Mouse (Mus musculus): ENCODE measurements at regions not wholly inside any gene's neighbourhood (a gene's known extent, or its start where the extent isn't known, plus 50 kb on each side); places are given as distances from the start of the nearest gene placed in this dataset.

GRCm38 (mm10) chr3:37962043-37962810 lies 237.9 kb upstream of the Gm5148 start:
- Histone ChIP-seq H3K4me3 (replicated peaks) (no peak overlapping the region), H3K4me1 (no peaks in the 10 kb centered on the region), H3K9me3 (no peaks in the 10 kb centered on the region), H3K4me2 (no peak overlapping the region), H3K36me3 (replicated peaks) (no peaks in the 10 kb centered on the region), H3K27ac (no peak overlapping the region), H3K27me3 (no peaks in the 10 kb centered on the region), H3K9ac (no peak overlapping the region)
- no peak for ATAC-seq (ENCODE audit: low FRiP score)
- WGBS: 79% methylated on average over 12 of the region's 12 CpGs

GRCm38 (mm10) chr3:37958361-37958978 lies 234.2 kb upstream of the Gm5148 start:
- no peak overlapping the region for H3K4me2 ChIP-seq
- no peaks in the 10 kb centered on the region for H3K36me3 ChIP-seq (replicated peaks)
- H3K4me1 ChIP-seq: no peaks in the 10 kb centered on the region
- WGBS: 66% methylated on average over 6 of the region's 6 CpGs
- H3K27me3 ChIP-seq: no peaks in the 10 kb centered on the region
- H3K9me3 ChIP-seq: no peaks in the 10 kb centered on the region
- no peak overlapping the region for H3K27ac ChIP-seq
- ATAC-seq (ENCODE audit: low FRiP score): no peak
- H3K4me3 ChIP-seq (replicated peaks): no peak overlapping the region
- no peak overlapping the region for H3K9ac ChIP-seq

GRCm38 (mm10) chr3:37956543-37956942 lies 232.3 kb upstream of the Gm5148 start:
- Histone ChIP-seq H3K9me3 (no peaks in the 10 kb centered on the region), H3K4me3 (replicated peaks) (no peak overlapping the region), H3K27ac (no peak overlapping the region), H3K9ac (no peak overlapping the region), H3K27me3 (no peaks in the 10 kb centered on the region), H3K4me1 (no peaks in the 10 kb centered on the region), H3K36me3 (replicated peaks) (no peaks in the 10 kb centered on the region), H3K4me2 (no peak overlapping the region)
- ATAC-seq (ENCODE audit: low FRiP score): no peak
- 92% methylated on average over 6 of the region's 6 CpGs for WGBS

GRCm38 (mm10) chr3:37952891-37953290 lies 228.6 kb upstream of the Gm5148 start:
- ATAC-seq (ENCODE audit: low FRiP score): no peak
- Histone ChIP-seq H3K4me2 (no peak overlapping the region), H3K9me3 (no peaks in the 10 kb centered on the region), H3K9ac (no peak overlapping the region), H3K27ac (no peak overlapping the region), H3K4me3 (replicated peaks) (no peak overlapping the region), H3K4me1 (no peaks in the 10 kb centered on the region), H3K27me3 (no peaks in the 10 kb centered on the region), H3K36me3 (replicated peaks) (no peaks in the 10 kb centered on the region)
- 71% methylated on average over 3 of the region's 3 CpGs for WGBS

GRCm38 (mm10) chr3:37952251-37952650 lies 228.0 kb upstream of the Gm5148 start:
- no peaks in the 10 kb centered on the region for H3K36me3 ChIP-seq (replicated peaks)
- no peak for ATAC-seq (ENCODE audit: low FRiP score)

GRCm38 (mm10) chr3:37943661-37944060 lies 219.4 kb upstream of the Gm5148 start:
- no peaks in the 10 kb centered on the region for H3K9me3 ChIP-seq
- ATAC-seq (ENCODE audit: low FRiP score): no peak
- H3K36me3 ChIP-seq (replicated peaks): no peaks in the 10 kb centered on the region

More at GRCm38 (mm10) chr3:37952251-37952650, 228.0 kb upstream of the Gm5148 start:
- Histone ChIP-seq H3K27ac (no peak overlapping the region), H3K4me3 (replicated peaks) (no peak overlapping the region), H3K4me2 (no peak overlapping the region), H3K4me1 (no peaks in the 10 kb centered on the region), H3K9me3 (no peaks in the 10 kb centered on the region), H3K9ac (no peak overlapping the region), H3K27me3 (no peaks in the 10 kb centered on the region)

GRCm38 (mm10) chr3:37940016-37940415 lies 215.7 kb upstream of the Gm5148 start:
- WGBS: 88% methylated on average over 3 of the region's 3 CpGs
- Histone ChIP-seq H3K4me2 (no peak overlapping the region), H3K9me3 (no peaks in the 10 kb centered on the region), H3K27ac (no peak overlapping the region), H3K9ac (no peak overlapping the region), H3K36me3 (replicated peaks) (no peaks in the 10 kb centered on the region), H3K4me3 (replicated peaks) (no peak overlapping the region), H3K27me3 (no peaks in the 10 kb centered on the region), H3K4me1 (peaks cover 10% of the 10 kb centered on the region; the same call in 1 of the 2 replicates)
- ATAC-seq (ENCODE audit: low FRiP score): no peak

More at GRCm38 (mm10) chr3:37943661-37944060, 219.4 kb upstream of the Gm5148 start:
- no peak overlapping the region for H3K4me3 ChIP-seq (replicated peaks)
- H3K4me1 ChIP-seq: no peaks in the 10 kb centered on the region
- H3K4me2 ChIP-seq: no peak overlapping the region
- no peak overlapping the region for H3K9ac ChIP-seq
- H3K27ac ChIP-seq: no peak overlapping the region
- H3K27me3 ChIP-seq: no peaks in the 10 kb centered on the region

GRCm38 (mm10) chr3:37938870-37939269 lies 214.6 kb upstream of the Gm5148 start:
- no peaks in the 10 kb centered on the region for H3K9me3 ChIP-seq
- no peak overlapping the region for H3K27ac ChIP-seq
- no peak for ATAC-seq (ENCODE audit: low FRiP score)
- H3K36me3 ChIP-seq (replicated peaks): no peaks in the 10 kb centered on the region
- H3K4me2 ChIP-seq: no peak overlapping the region
- no peaks in the 10 kb centered on the region for H3K27me3 ChIP-seq
- 97% methylated on average over 11 of the region's 11 CpGs for WGBS
- H3K9ac ChIP-seq: no peak overlapping the region
- peaks cover 10% of the 10 kb centered on the region; the same call in 1 of the 2 replicates for H3K4me1 ChIP-seq
- no peak overlapping the region for H3K4me3 ChIP-seq (replicated peaks)

- no peak overlapping the region for H3K27ac ChIP-seq
- H3K27me3 ChIP-seq: no peaks in the 10 kb centered on the region
- H3K4me2 ChIP-seq: no peak overlapping the region
- no peak overlapping the region for H3K4me3 ChIP-seq (replicated peaks)
- peaks cover 10% of the 10 kb centered on the region; the same call in 1 of the 2 replicates for H3K4me1 ChIP-seq
- 55% methylated on average over 3 of the region's 3 CpGs for WGBS
- H3K9ac ChIP-seq: no peak overlapping the region
- ATAC-seq (ENCODE audit: low FRiP score): no peak
- H3K9me3 ChIP-seq: no peaks in the 10 kb centered on the region
- H3K36me3 ChIP-seq (replicated peaks): no peaks in the 10 kb centered on the region
Measured at GRCm38 (mm10) chr3:37938284-37938596, 213.9 kb upstream of the Gm5148 start.

- Histone ChIP-seq H3K4me2 (no peak overlapping the region), H3K9me3 (no peaks in the 10 kb centered on the region), H3K27me3 (no peaks in the 10 kb centered on the region), H3K36me3 (replicated peaks) (no peaks in the 10 kb centered on the region), H3K4me3 (replicated peaks) (no peak overlapping the region), H3K27ac (no peak overlapping the region), H3K9ac (no peak overlapping the region), H3K4me1 (peaks cover 10% of the 10 kb centered on the region; the same call in 1 of the 2 replicates)
- 55% methylated on average over 11 of the region's 11 CpGs for WGBS
- ATAC-seq (ENCODE audit: low FRiP score): no peak
Measured at GRCm38 (mm10) chr3:37937381-37938283, 213.3 kb upstream of the Gm5148 start.

- Histone ChIP-seq H3K9me3 (no peaks in the 10 kb centered on the region), H3K27me3 (no peaks in the 10 kb centered on the region), H3K4me1 (peaks cover 10% of the 10 kb centered on the region; the same call in 1 of the 2 replicates), H3K36me3 (replicated peaks) (no peaks in the 10 kb centered on the region), H3K27ac (no peak overlapping the region), H3K4me2 (no peak overlapping the region), H3K9ac (no peak overlapping the region), H3K4me3 (replicated peaks) (no peak overlapping the region)
- WGBS: 83% methylated on average over 12 of the region's 12 CpGs
- no peak for ATAC-seq (ENCODE audit: low FRiP score)
Measured at GRCm38 (mm10) chr3:37936251-37936931, 212.1 kb upstream of the Gm5148 start.
